Mouse (Mus musculus) CH12.LX (cell line): Measurements from ENCODE around the gene Zscan10. TPM values are rescaled to one million over a fixed set of nuclear protein-coding genes. Genes with fewer than 3 reads are reported as not detected.

Experiments
- DNase-seq: peaks from one replicate; pipeline ENCODE4 v3.0.0-alpha.2; 2013; ENCODE audit errors: extremely low read depth
- H3K27ac ChIP-seq: 2 replicates; pipeline ENCODE4 v1.5.1; 2012; ENCODE audit warnings: low read depth, mild to moderate bottlenecking, control low read depth, moderate library complexity; ENCODE audit not compliant: insufficient read depth
- H3K27me3 ChIP-seq: replicated peaks from 2 replicates; pipeline ENCODE3; 2012; ENCODE audit warnings: inconsistent platforms
- H3K36me3 ChIP-seq, 2 experiments: replicated peaks in 1 of 2; 2 replicates each; pipeline versions ENCODE3 to v1.6.1; 2012; ENCODE audit warnings: inconsistent platforms in 1 of 2, low read length in 1 of 2, mild to moderate bottlenecking in 1 of 2, mixed read lengths in 1 of 2, moderate library complexity in 1 of 2; ENCODE audit not compliant: control insufficient read depth in 1 of 2, insufficient read depth in 1 of 2
- H3K4me1 ChIP-seq, 2 experiments: 2 replicates each; pipeline ENCODE4 v1.6.1; 2012; ENCODE audit warnings: inconsistent platforms in 1 of 2, moderate library complexity in 1 of 2; ENCODE audit not compliant: insufficient read depth in 2 of 2, control insufficient read depth in 1 of 2
- H3K4me2 ChIP-seq: 2 replicates; pipeline ENCODE4 v1.6.1; 2012; ENCODE audit warnings: low read depth, mild to moderate bottlenecking, control low read depth; ENCODE audit not compliant: poor library complexity, insufficient read depth, severe bottlenecking
- H3K4me3 ChIP-seq, 3 experiments: fragments of 150-350 bp in 1 of 3; sonication (generic) in 1 of 3; replicated peaks in 1 of 3; 2 replicates each; pipeline versions ENCODE3 to v1.5.1; 2011 to 2012; ENCODE audit warnings: low read depth in 2 of 3, low read length in 2 of 3, mild to moderate bottlenecking in 2 of 3, moderate library complexity in 2 of 3, control low read depth in 1 of 3, improper control_type of control experiment in 1 of 3, inconsistent platforms in 1 of 3, mixed read lengths in 1 of 3; ENCODE audit not compliant: poor library complexity in 1 of 3
- H3K79me2 ChIP-seq: replicated peaks from 2 replicates; pipeline ENCODE4 v1.6.1; 2012; ENCODE audit warnings: mild to moderate bottlenecking, moderate library complexity; ENCODE audit not compliant: control insufficient read depth, poor library complexity, insufficient read depth, severe bottlenecking; ENCODE audit errors: extremely low read depth
- H3K9ac ChIP-seq: 2 replicates; pipeline ENCODE4 v1.6.1; 2012; ENCODE audit warnings: low read depth, mild to moderate bottlenecking, control low read depth, moderate library complexity; ENCODE audit not compliant: insufficient read depth
- H3K9me3 ChIP-seq: replicated peaks from 2 replicates; pipeline ENCODE3; 2012; ENCODE audit warnings: low read length, inconsistent platforms, mixed read lengths
- CHD2 ChIP-seq: IDR thresholded peaks from 2 replicates; pipeline ENCODE4 v1.6.1; 2011; ENCODE audit warnings: low read length, improper control_type of control experiment
- ELF1 ChIP-seq: IDR thresholded peaks from 2 replicates; pipeline ENCODE4 v1.6.1; 2014; ENCODE audit warnings: low read depth, mild to moderate bottlenecking, inconsistent platforms, low read length, improper control_type of control experiment
- ETS1 ChIP-seq: conservative IDR thresholded peaks from 2 replicates; pipeline ENCODE4 v1.6.1; 2012; ENCODE audit warnings: low read depth, mild to moderate bottlenecking, inconsistent platforms, low read length, improper control_type of control experiment, moderate library complexity
- GABPA ChIP-seq: IDR thresholded peaks from 2 replicates; pipeline ENCODE4 v1.6.1; 2012; ENCODE audit warnings: low read depth, low read length, improper control_type of control experiment, inconsistent platforms; ENCODE audit not compliant: insufficient replicate concordance
- HCFC1 ChIP-seq: IDR thresholded peaks from 2 replicates; pipeline ENCODE4 v1.6.1; 2012; ENCODE audit warnings: low read depth, mild to moderate bottlenecking, inconsistent platforms, low read length, improper control_type of control experiment
- IRF4 ChIP-seq: IDR thresholded peaks from 2 replicates; pipeline ENCODE4 v1.6.1; 2014; ENCODE audit warnings: low read depth, mild to moderate bottlenecking, inconsistent platforms, low read length, improper control_type of control experiment
- JUN ChIP-seq: IDR thresholded peaks from 2 replicates; pipeline ENCODE4 v1.6.1; 2011; ENCODE audit warnings: low read depth, mild to moderate bottlenecking, low read length, improper control_type of control experiment, moderate library complexity; ENCODE audit not compliant: insufficient read depth
- KAT2A ChIP-seq: IDR thresholded peaks from 2 replicates; pipeline ENCODE4 v1.6.1; 2012; ENCODE audit warnings: low read length, improper control_type of control experiment, inconsistent platforms; ENCODE audit not compliant: insufficient replicate concordance
- MAX ChIP-seq: IDR thresholded peaks from 2 replicates; pipeline ENCODE4 v1.6.1; 2011; ENCODE audit warnings: low read length, improper control_type of control experiment
- MAZ ChIP-seq: IDR thresholded peaks from 2 replicates; pipeline ENCODE4 v1.6.1; 2012; ENCODE audit warnings: low read depth, mild to moderate bottlenecking, inconsistent platforms, low read length, improper control_type of control experiment, moderate library complexity
- MXI1 ChIP-seq: IDR thresholded peaks from 2 replicates; pipeline ENCODE4 v1.6.1; 2011; ENCODE audit warnings: mild to moderate bottlenecking, low read depth, low read length, improper control_type of control experiment
- MYC ChIP-seq: IDR thresholded peaks from 2 replicates; pipeline ENCODE4 v1.6.1; 2011; ENCODE audit warnings: low read depth, mild to moderate bottlenecking, improper control_type of control experiment, low read length
- NELFE ChIP-seq: IDR thresholded peaks from 2 replicates; pipeline ENCODE4 v1.6.1; 2011; ENCODE audit warnings: low read depth, low read length, improper control_type of control experiment
- NRF1 ChIP-seq: IDR thresholded peaks from 2 replicates; pipeline ENCODE4 v1.6.1; 2014; ENCODE audit warnings: low read depth, mild to moderate bottlenecking, inconsistent platforms, low read length, improper control_type of control experiment, moderate library complexity
- POLR2AphosphoS2 ChIP-seq: IDR thresholded peaks from 2 replicates; pipeline ENCODE4 v1.6.1; 2011; ENCODE audit warnings: low read depth, low read length, improper control_type of control experiment
- RAD21 ChIP-seq: IDR thresholded peaks from 2 replicates; pipeline ENCODE4 v1.6.1; 2011; ENCODE audit warnings: low read depth, mild to moderate bottlenecking, low read length, improper control_type of control experiment, moderate library complexity
- SIN3A ChIP-seq: IDR thresholded peaks from 2 replicates; pipeline ENCODE4 v1.6.1; 2012; ENCODE audit warnings: low read length, improper control_type of control experiment, inconsistent platforms
- TCF12 ChIP-seq: IDR thresholded peaks from 2 replicates; pipeline ENCODE4 v1.6.1; 2014; ENCODE audit warnings: low read depth, mild to moderate bottlenecking, inconsistent platforms, low read length, improper control_type of control experiment
- UBTF ChIP-seq: IDR thresholded peaks from 2 replicates; pipeline ENCODE4 v1.6.1; 2012; ENCODE audit warnings: low read depth, mild to moderate bottlenecking, inconsistent platforms, low read length, improper control_type of control experiment, moderate library complexity
- ZC3H11A ChIP-seq: IDR thresholded peaks from 2 replicates; pipeline ENCODE4 v1.6.1; 2012; ENCODE audit warnings: low read depth, mild to moderate bottlenecking, inconsistent platforms, low read length, improper control_type of control experiment
- ZKSCAN1 ChIP-seq: IDR thresholded peaks from 2 replicates; pipeline ENCODE4 v1.6.1; 2012; ENCODE audit warnings: low read depth, inconsistent platforms, low read length, improper control_type of control experiment, borderline replicate concordance
- ZMIZ1 ChIP-seq: IDR thresholded peaks from 2 replicates; pipeline ENCODE4 v1.6.1; 2012; ENCODE audit warnings: low read depth, mild to moderate bottlenecking, inconsistent platforms, low read length, improper control_type of control experiment
- ZNF384 ChIP-seq: IDR thresholded peaks from 2 replicates; pipeline ENCODE4 v1.6.1; 2012; ENCODE audit warnings: low read depth, low read length, improper control_type of control experiment, inconsistent platforms
- dilution Hi-C: fragments of 300-500 bp; cut with MboI; formaldehyde crosslinking; loops from 2 replicates; pipeline ENCODE4 v1.14.3; 2020; ENCODE audit warnings: low sequenced_read_pairs; ENCODE audit not compliant: extremely low pct_unique_long_range_greater_than_20kb, extremely low pct_ligation_motif_present
- in situ Hi-C: fragments of 300-500 bp; cut with MboI; formaldehyde crosslinking; loops from 3 replicates; pipeline ENCODE4 v1.14.3; 2019; ENCODE audit warnings: low sequenced_read_pairs, low pct_ligation_motif_present, low pct_unique_long_range_greater_than_20kb, mixed read lengths
- polyA plus RNA-seq: library from polyadenylated mRNA; unstranded; fragments of >175 nt; gene quantifications from 2 replicates; pipeline ENCODE4 v1.2.1, GENCODE M21; 2012; ENCODE audit warnings: low read depth; ENCODE audit not compliant: insufficient read length
- total RNA-seq, 2 experiments: library from RNA; depleted of rRNA; stranded (reverse); fragments of 300-350 nt in 1 of 2; fragments of >200 nt in 1 of 2; gene quantifications; 2 replicates each; pipeline ENCODE4 v1.2.3; 2012 to 2014

Zscan10 gene
- total and polyA plus RNA-seq, 3 experiments: not detected

- no peaks in the 10 kb centered on the region for H3K36me3 ChIP-seq
- no peak overlapping the region for H3K4me2 ChIP-seq
- no peak overlapping the region for H3K4me3 ChIP-seq
- no peak for DNase-seq
- peaks cover 74% of the 10 kb centered on the region for H3K27me3 ChIP-seq
- H3K27ac ChIP-seq: no peak overlapping the region
- H3K4me1 ChIP-seq: no peaks in the 10 kb centered on the region
- H3K79me2 ChIP-seq: no peaks in the 10 kb centered on the region
- H3K9me3 ChIP-seq: no peaks in the 10 kb centered on the region
- no peak overlapping the region for H3K9ac ChIP-seq
- TF ChIP-seq ZKSCAN1 (no peak), POLR2AphosphoS2 (no peak), MAX (no peak), TCF12 (no peak), ELF1 (no peak), ZC3H11A (no peak), CHD2 (no peak), ZMIZ1 (no peak), HCFC1 (no peak), MYC (no peak), SIN3A (no peak), RAD21 (no peak), IRF4 (no peak), MXI1 (no peak), UBTF (no peak), ZNF384 (no peak), KAT2A (no peak), JUN (no peak)
- dilution Hi-C loops: no loop called here
- in situ Hi-C loops: no loop called here
These were observed 15.9 kb upstream of the Zscan10 start for GRCm38 (mm10) chr17:23584786-23585185.

DNA sequence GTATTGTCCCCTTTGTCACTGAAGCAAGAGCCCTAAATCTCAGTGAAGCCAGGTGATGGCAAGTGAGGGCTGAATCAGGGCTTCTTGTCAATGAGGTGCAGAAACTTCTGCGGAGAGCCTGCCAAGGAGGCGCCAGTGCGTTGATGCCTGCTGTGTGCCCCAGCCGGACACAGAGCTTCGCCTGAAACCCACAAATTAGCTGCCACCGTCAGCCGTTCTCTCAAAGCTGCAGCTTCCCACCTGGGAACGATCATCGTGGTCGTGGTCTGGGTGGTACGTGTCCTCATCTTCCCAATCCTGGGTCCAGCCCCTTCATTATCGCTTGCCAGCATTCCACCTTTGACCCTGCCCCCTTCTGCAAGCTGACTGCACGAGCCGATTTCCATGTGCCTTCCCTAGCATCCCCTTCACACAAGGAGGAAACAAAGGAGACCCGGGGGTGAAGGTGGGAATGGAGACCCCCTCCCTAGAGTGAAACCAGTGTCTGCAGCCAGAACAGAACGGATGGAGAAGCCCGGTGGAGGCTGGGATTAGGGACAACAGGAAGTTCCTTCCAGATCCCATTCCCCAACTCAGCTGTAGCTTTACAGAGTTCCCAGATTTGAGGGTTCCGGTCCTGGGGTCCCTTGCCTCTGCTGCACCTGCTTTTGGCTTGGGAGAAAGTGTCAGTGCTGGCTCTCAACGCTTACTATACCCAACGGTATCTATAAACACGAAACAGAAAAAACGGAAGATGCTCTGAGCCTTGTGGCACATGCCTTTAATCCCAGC, 14.8 kb upstream of the Zscan10 start:
- Histone ChIP-seq H3K9me3 (no peaks in the 10 kb centered on the region), H3K27ac (no peak overlapping the region), H3K79me2 (no peaks in the 10 kb centered on the region), H3K36me3 (no peaks in the 10 kb centered on the region), H3K27me3 (peaks cover 65% of the 10 kb centered on the region), H3K4me2 (no peak overlapping the region), H3K4me1 (no peaks in the 10 kb centered on the region), H3K9ac (no peak overlapping the region), H3K4me3 (no peak overlapping the region)
- DNase-seq: no peak
- dilution Hi-C loops: no loop called here
- TF ChIP-seq ZKSCAN1 (no peak), MAZ (no peak), NRF1 (no peak), GABPA (no peak), ETS1 (no peak), NELFE (no peak)
- in situ Hi-C loops: no loop called here
